Mouse (Mus musculus): ENCODE data around the gene Bfsp2.

DNA sequence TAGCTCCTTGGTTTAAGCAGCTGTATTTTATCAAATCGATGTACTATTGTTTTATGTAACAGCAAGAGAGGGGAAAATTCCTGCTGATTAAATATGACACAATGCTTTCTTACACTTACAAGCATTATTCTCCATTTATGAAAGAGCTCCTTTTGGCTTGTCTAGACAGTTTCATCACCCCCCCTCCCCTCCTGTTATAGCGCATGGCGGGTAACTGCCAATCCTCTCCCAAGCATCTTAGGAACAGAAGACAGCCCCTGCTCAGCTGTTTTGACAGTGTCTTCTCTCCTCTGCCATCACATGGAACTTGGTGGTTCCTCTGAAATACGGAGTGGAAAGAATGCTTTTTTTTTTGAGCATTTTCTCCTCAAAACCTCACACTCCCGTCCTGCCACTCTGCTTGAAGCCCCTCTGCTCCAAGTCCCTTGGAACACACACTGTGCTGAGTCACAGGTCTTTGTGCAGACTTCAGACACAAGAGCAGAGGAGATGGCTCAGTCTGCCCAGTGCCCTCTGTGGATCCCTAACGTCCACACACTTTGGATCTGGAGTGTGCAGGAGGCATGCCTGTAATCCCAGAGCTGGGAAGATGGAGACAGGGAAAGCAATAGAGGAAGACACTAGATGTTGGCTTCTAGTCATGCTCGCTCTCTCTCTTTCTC, 43.7 kb upstream of the Bfsp2 start:
- no peak for TF ChIP-seq CTCF (IDR thresholded peaks at IDR 0.05; ENCODE audit: insufficient read depth, low read depth, low read length)
- TF ChIP-seq POLR2A (IDR thresholded peaks at IDR 0.05; ENCODE audit: insufficient read depth, low read depth, low read length): no peak
